Mouse (Mus musculus) small intestine, adult 2 months (tissue): ENCODE results near the gene Ugt1a6b. TPM values are rescaled to one million over a fixed set of nuclear protein-coding genes. Genes with fewer than 3 reads are reported as not detected.
"Not testable (repeated sequence)": the region's sequence is repeated elsewhere in the genome, so short reads cannot be mapped to it uniquely, and the experiment has no call there.

Experiments
- H3K27ac ChIP-seq: fragments of 200-500 bp; 2 replicates; pipeline ENCODE4 v1.5.1; 2012; ENCODE audit warnings: low read depth, low read length, control low read depth, inconsistent platforms; ENCODE audit not compliant: insufficient read depth
- H3K27me3 ChIP-seq: fragments of 200-500 bp; 2 replicates; pipeline ENCODE4 v1.6.1; 2012; ENCODE audit warnings: mild to moderate bottlenecking, moderate library complexity, low read length, inconsistent platforms; ENCODE audit not compliant: control insufficient read depth, insufficient read depth
- H3K36me3 ChIP-seq: fragments of 200-500 bp; 2 replicates; pipeline ENCODE4 v1.6.1; 2012; ENCODE audit warnings: mild to moderate bottlenecking, low read length, control low read depth, inconsistent platforms; ENCODE audit not compliant: control insufficient read depth, insufficient read depth
- H3K4me1 ChIP-seq: fragments of 200-500 bp; 2 replicates; pipeline ENCODE4 v1.6.1; 2012; ENCODE audit warnings: low read length, inconsistent platforms, mixed read lengths; ENCODE audit not compliant: control insufficient read depth, insufficient read depth, insufficient read length
- H3K4me3 ChIP-seq: fragments of 200-500 bp; 2 replicates; pipeline ENCODE4 v1.5.1; 2012; ENCODE audit warnings: low read depth, mild to moderate bottlenecking, control low read depth, inconsistent platforms, low read length, moderate library complexity
- CTCF ChIP-seq: fragments of 200-500 bp; IDR thresholded peaks from 2 replicates; pipeline ENCODE4 v1.5.1; 2012; ENCODE audit warnings: low read depth, mild to moderate bottlenecking, control low read depth, inconsistent platforms, low read length, moderate library complexity, mixed read lengths; ENCODE audit not compliant: insufficient replicate concordance, insufficient read length; ENCODE audit errors: extremely low read depth
- POLR2A ChIP-seq: fragments of 200-500 bp; IDR thresholded peaks from 2 replicates; pipeline ENCODE4 v1.6.1; 2012; ENCODE audit warnings: low read depth, mild to moderate bottlenecking, control low read depth, inconsistent platforms, low read length, moderate library complexity
- WGBS: fragments of 180-500 bp; shearing (Covaris S2); methylation state at CpG from one replicate; pipeline ENCODE4 v1.1.7; 2018; 5-methylcytosine and 5-hydroxymethylcytosine counted together
- polyA plus RNA-seq: library from polyadenylated mRNA; depleted of rRNA; stranded (reverse); fragments of >200 nt; gene quantifications from 2 replicates; pipeline ENCODE4 v1.2.3, GENCODE M21; 2012

The Ugt1a6b gene
- polyA plus RNA-seq, 1 experiment: 2.7 TPM

GRCm38 (mm10) chr1:88220336-88220735, 117.3 kb downstream of the Ugt1a6b start:
- Histone ChIP-seq H3K27me3 (no peaks in the 10 kb centered on the region), H3K36me3 (peaks cover 8% of the 10 kb centered on the region), H3K27ac (no peak overlapping the region), H3K4me3 (no peak overlapping the region), H3K4me1 (no peaks in the 10 kb centered on the region)
- TF ChIP-seq CTCF (no peak), POLR2A (no peak)

DNA sequence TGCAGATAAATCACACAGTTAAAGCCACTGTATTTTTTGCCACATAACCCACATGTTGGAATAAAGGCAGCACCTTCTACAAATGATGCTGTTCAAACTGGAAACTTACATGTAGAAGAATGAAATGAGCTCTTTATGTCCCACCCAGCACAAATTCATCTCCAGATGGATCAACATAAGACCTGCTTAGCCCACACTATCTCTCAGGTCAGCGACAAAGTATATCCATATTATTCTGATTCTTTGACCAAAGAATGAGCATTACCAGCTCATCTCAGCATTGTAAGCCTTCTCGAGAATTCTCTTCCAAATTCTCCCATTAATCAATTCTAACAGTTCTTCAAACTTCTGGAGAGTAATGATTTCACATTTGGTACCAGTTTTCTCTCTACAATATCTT, 119.2 kb downstream of the Ugt1a6b start:
- Histone ChIP-seq H3K27me3 (no peaks in the 10 kb centered on the region), H3K36me3 (no peaks in the 10 kb centered on the region), H3K4me3 (no peak overlapping the region), H3K27ac (no peak overlapping the region), H3K4me1 (peaks cover 3% of the 10 kb centered on the region; the same call in 1 of the 2 replicates)
- TF ChIP-seq POLR2A (no peak), CTCF (no peak)
- 67% methylated on average over 2 of the region's 2 CpGs for WGBS

DNA sequence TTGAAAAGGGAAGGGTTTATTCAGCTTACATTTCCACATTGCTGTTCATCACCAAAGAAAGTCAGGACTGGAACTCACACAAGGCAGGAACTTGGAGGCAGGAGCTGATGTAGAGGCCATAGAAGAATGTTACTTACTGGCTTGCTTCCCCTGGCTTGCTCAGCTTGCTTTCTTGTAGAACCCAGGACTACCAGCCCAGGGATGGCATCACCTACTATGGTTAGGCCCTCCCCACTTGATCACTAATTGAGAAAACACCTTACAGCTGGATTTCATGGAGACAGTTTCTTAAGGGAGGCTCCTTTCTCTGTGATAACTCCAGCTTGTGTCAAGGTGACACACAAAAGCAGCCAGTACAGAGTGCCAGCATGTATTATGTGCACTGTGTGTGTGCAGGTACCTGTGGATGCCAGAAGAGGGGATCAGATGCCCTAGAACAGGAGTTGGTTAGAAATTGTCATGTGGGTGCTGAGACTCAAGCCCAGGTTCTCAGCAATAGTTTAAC, 120.0 kb downstream of the Ugt1a6b start:
- not testable (repeated sequence) for H3K4me1 ChIP-seq, H3K27ac ChIP-seq, H3K36me3 ChIP-seq, H3K4me3 ChIP-seq, H3K27me3 ChIP-seq

- WGBS: 66% methylated on average over 1 of the region's 1 CpGs
- Histone ChIP-seq H3K27ac (no peak overlapping the region), H3K36me3 (no peaks in the 10 kb centered on the region), H3K27me3 (no peaks in the 10 kb centered on the region), H3K4me3 (no peak overlapping the region), H3K4me1 (peaks cover 3% of the 10 kb centered on the region; the same call in 1 of the 2 replicates)
- no peak for TF ChIP-seq POLR2A
- no peak for TF ChIP-seq CTCF
Measured at GRCm38 (mm10) chr1:88223591-88223990, 120.5 kb downstream of the Ugt1a6b start.

DNA sequence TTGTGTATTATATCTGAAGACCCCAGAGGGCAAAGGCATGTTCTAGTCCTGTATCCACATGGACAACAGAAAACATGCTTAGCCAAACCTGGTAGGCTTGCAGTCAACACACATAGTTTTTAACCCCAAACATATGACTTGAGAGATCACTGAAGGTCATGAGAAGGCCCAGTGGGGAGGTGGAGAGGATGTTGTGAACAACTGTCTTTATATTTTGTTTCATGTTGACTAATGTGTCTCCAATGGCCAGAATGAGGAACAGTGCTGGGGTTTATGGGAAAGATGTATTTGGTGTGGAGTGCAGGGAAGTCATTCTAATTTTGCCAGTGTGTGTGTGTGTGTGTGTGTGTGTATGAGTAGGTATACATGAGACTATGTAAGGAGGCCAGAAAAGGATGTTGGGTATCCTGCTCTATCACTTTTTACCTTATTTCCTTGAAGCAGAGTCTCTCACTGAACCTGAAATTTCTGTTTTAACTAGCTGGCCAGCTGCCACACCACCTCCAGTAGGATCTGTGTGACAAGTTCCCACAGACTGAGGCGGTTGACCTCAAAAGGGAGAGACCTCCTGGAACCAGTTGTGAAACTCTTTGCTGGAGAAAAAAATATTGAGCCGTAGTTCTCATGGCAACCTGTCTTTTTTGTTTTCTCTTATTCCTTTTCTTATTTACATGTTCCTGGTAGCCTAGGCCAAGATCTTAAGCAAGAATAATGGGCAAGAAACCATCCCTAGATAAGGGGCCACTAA, 121.2 kb downstream of the Ugt1a6b start:
- no peaks in the 10 kb centered on the region for H3K27me3 ChIP-seq
- TF ChIP-seq POLR2A (no peak), CTCF (no peak)

DNA sequence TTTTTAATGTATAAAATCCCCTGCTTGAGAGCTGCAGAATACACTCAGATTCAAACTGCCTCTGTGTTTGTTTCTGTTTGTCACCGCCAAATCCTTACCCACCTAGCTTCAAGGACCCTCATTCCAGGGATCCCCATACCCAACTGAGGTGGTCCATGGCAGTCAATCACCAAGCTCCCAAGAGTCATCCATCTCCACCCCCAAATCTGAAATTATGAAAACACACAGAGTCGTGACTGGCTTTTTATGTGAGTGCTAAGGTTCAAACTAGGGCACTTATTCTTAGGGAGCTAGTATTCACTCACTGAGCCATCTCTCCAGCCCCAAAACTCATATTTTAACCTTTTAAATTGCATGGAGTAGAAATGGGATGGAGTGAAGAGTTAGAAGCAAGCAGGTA, 122.2 kb downstream of the Ugt1a6b start:
- not testable (repeated sequence) for H3K36me3 ChIP-seq, H3K27me3 ChIP-seq, H3K4me3 ChIP-seq, H3K27ac ChIP-seq, H3K4me1 ChIP-seq
- 37% methylated on average over 2 of the region's 2 CpGs for WGBS

More for the DNA sequence above, 121.2 kb downstream of the Ugt1a6b start:
- Histone ChIP-seq H3K36me3 (no peaks in the 10 kb centered on the region), H3K4me3 (no peak overlapping the region), H3K4me1 (peaks cover 3% of the 10 kb centered on the region; the same call in 1 of the 2 replicates), H3K27ac (no peak overlapping the region)
- whole genome bisulfite sequencing: 33% methylated on average over 2 of the region's 2 CpGs

- Histone ChIP-seq H3K36me3 (no peaks in the 10 kb centered on the region), H3K4me1 (peaks cover 3% of the 10 kb centered on the region; the same call in 1 of the 2 replicates), H3K27ac (no peak overlapping the region), H3K4me3 (no peak overlapping the region), H3K27me3 (no peaks in the 10 kb centered on the region)
- TF ChIP-seq CTCF (no peak), POLR2A (no peak)
Measured at GRCm38 (mm10) chr1:88225741-88226140, 122.7 kb downstream of the Ugt1a6b start.
